Mouse (Mus musculus) heart, embryonic 14.5 days (tissue): Measurements from ENCODE around the gene Wdr91. TPM values are rescaled to one million over a fixed set of nuclear protein-coding genes. Genes with fewer than 3 reads are reported as not detected.

Source experiments
- ATAC-seq: fragments of 200-750 bp; cut with Nextera tagmentation; 2 replicates; pipeline ENCODE4 v1.8.0; 2017; ENCODE audit warnings: low read depth, moderate TSS enrichment; ENCODE audit not compliant: insufficient number of reproducible peaks, insufficient read depth, low FRiP score
- H3K27ac ChIP-seq, 2 experiments: fragments of 200-500 bp in 1 of 2; fragments of 300-500 bp in 1 of 2; sonication (generic) in 1 of 2; replicated peaks in 1 of 2; 2 replicates each; pipeline ENCODE4 v1.5.1; 2012 to 2014; ENCODE audit warnings: low read depth in 2 of 2, low read length in 2 of 2, control low read depth in 1 of 2, mild to moderate bottlenecking in 1 of 2, mixed read lengths in 1 of 2; ENCODE audit not compliant: control insufficient read depth in 1 of 2, insufficient read depth in 1 of 2
- H3K27me3 ChIP-seq: fragments of 300-500 bp; sonication (generic); 2 replicates; pipeline ENCODE4 v1.6.1; 2014; ENCODE audit warnings: mild to moderate bottlenecking, low read length, control low read depth; ENCODE audit not compliant: control insufficient read depth, insufficient read depth
- H3K36me3 ChIP-seq: fragments of 300-500 bp; sonication (generic); 2 replicates; pipeline ENCODE4 v1.6.1; 2014; ENCODE audit warnings: mild to moderate bottlenecking, control low read depth, low read length, mixed read lengths; ENCODE audit not compliant: control insufficient read depth, insufficient read depth
- H3K4me1 ChIP-seq, 2 experiments: fragments of 200-500 bp in 1 of 2; fragments of 300-500 bp in 1 of 2; sonication (generic) in 1 of 2; 2 replicates each; pipeline ENCODE4 v1.6.1; 2012 to 2014; ENCODE audit warnings: low read length in 2 of 2, control low read depth in 1 of 2, mixed read lengths in 1 of 2; ENCODE audit not compliant: control insufficient read depth in 2 of 2, insufficient read depth in 2 of 2
- H3K4me2 ChIP-seq: fragments of 300-500 bp; sonication (generic); 2 replicates; pipeline ENCODE4 v1.6.1; 2014; ENCODE audit warnings: mild to moderate bottlenecking, low read length
- H3K4me3 ChIP-seq, 2 experiments: fragments of 200-500 bp in 1 of 2; fragments of 300-500 bp in 1 of 2; sonication (generic) in 1 of 2; 2 replicates each; pipeline ENCODE4 v1.5.1; 2012 to 2014; ENCODE audit warnings: low read length in 2 of 2, mild to moderate bottlenecking in 2 of 2, control low read depth in 1 of 2, low read depth in 1 of 2, moderate library complexity in 1 of 2; ENCODE audit not compliant: control insufficient read depth in 1 of 2, insufficient read depth in 1 of 2
- H3K9ac ChIP-seq: fragments of 300-500 bp; sonication (generic); 2 replicates; pipeline ENCODE4 v1.6.1; 2014; ENCODE audit warnings: mild to moderate bottlenecking, low read length
- H3K9me3 ChIP-seq: fragments of 300-500 bp; sonication (generic); 2 replicates; pipeline ENCODE4 v1.6.1; 2016; ENCODE audit warnings: low read length, control low read depth; ENCODE audit not compliant: control insufficient read depth
- WGBS: fragments of 180-500 bp; shearing (Covaris S2); extraction: QIAGEN DNeasy Blood & Tissue Kit; methylation state at CpG from one replicate; pipeline ENCODE4 v1.1.7; 2014; 5-methylcytosine and 5-hydroxymethylcytosine counted together
- polyA plus RNA-seq: library from polyadenylated mRNA; unstranded; fragments of >200 nt; fragmentation: Nextera tagmentation; extraction: Ambion mirVana; gene quantifications from 2 replicates; pipeline ENCODE4 v1.2.1, GENCODE M21; 2014

Wdr91 gene
- polyA plus RNA-seq, 1 experiment from 2014 or later, result 9.7 TPM

GRCm38 (mm10) chr6:34871929-34872328 lies 38.7 kb downstream of the Wdr91 start:
- H3K9ac ChIP-seq, result no peak overlapping the region
- no peak for ATAC-seq
- no peak overlapping the region for H3K4me2 ChIP-seq
- H3K9me3 ChIP-seq, result no peaks in the 10 kb centered on the region
- H3K36me3 ChIP-seq, result 0 out of 2 replicates have a peak, but pooled peaks cover 4% of the 10 kb centered on the region
- no peak overlapping the region for H3K4me3 ChIP-seq
- no peaks in the 10 kb centered on the region for H3K27me3 ChIP-seq
- H3K27ac ChIP-seq, result no peak overlapping the region
- WGBS, result 89% methylated on average over 7 of the region's 7 CpGs
- H3K4me1 ChIP-seq, result peaks cover 35 to 50% of the 10 kb centered on the region in 2 experiments

- no peak overlapping the region for H3K9ac ChIP-seq
- no peak overlapping the region for H3K4me2 ChIP-seq
- peaks cover 29 to 40% of the 10 kb centered on the region in 2 experiments for H3K4me1 ChIP-seq
- H3K27ac ChIP-seq, result no peak overlapping the region
- 67% methylated on average over 5 of the region's 5 CpGs for WGBS
- no peaks in the 10 kb centered on the region for H3K9me3 ChIP-seq
- H3K4me3 ChIP-seq, result no peak overlapping the region
- H3K36me3 ChIP-seq, result 0 out of 2 replicates have a peak, but pooled peaks cover 4% of the 10 kb centered on the region
- ATAC-seq, result no peak
- no peaks in the 10 kb centered on the region for H3K27me3 ChIP-seq
These were observed 40.0 kb downstream of the Wdr91 start for GRCm38 (mm10) chr6:34870724-34871123.

- no peak for ATAC-seq
- peaks cover 31 to 41% of the 10 kb centered on the region in 2 experiments for H3K4me1 ChIP-seq
These were observed 40.5 kb downstream of the Wdr91 start for GRCm38 (mm10) chr6:34870136-34870535.

GRCm38 (mm10) chr6:34869225-34869915 lies 41.3 kb downstream of the Wdr91 start:
- Histone ChIP-seq H3K4me3 (no peak overlapping the region), H3K27ac (peak overlapping the region; percentile 3 to 58; a peak in 3 of 4 replicates), H3K4me1 (peaks cover 25 to 33% of the 10 kb centered on the region in 2 experiments), H3K4me2 (0 out of 2 replicates have a peak overlapping the region, but pooled peaks have one; percentile 9), H3K27me3 (no peaks in the 10 kb centered on the region), H3K9me3 (no peaks in the 10 kb centered on the region), H3K9ac (no peak overlapping the region), H3K36me3 (0 out of 2 replicates have a peak, but pooled peaks cover 4% of the 10 kb centered on the region)
- ATAC-seq, result no peak
- 33% methylated on average over 13 of the region's 13 CpGs for WGBS

More at GRCm38 (mm10) chr6:34870136-34870535, 40.5 kb downstream of the Wdr91 start:
- WGBS, result 75% methylated on average over 5 of the region's 5 CpGs
- no peaks in the 10 kb centered on the region for H3K9me3 ChIP-seq
- H3K27me3 ChIP-seq, result no peaks in the 10 kb centered on the region
- no peak overlapping the region for H3K9ac ChIP-seq
- no peak overlapping the region for H3K4me2 ChIP-seq
- H3K36me3 ChIP-seq, result 0 out of 2 replicates have a peak, but pooled peaks cover 4% of the 10 kb centered on the region
- peak overlapping the region; percentile 3 to 58; a peak in 3 of 4 replicates for H3K27ac ChIP-seq
- no peak overlapping the region for H3K4me3 ChIP-seq

GRCm38 (mm10) chr6:34868507-34869217 lies 42.0 kb downstream of the Wdr91 start:
- Histone ChIP-seq H3K27ac (peak overlapping the region in 1 of 2 experiments; percentile 29; a peak in 1 of 4 replicates), H3K9me3 (no peaks in the 10 kb centered on the region), H3K9ac (no peak overlapping the region), H3K4me1 (peaks cover 23 to 27% of the 10 kb centered on the region in 2 experiments), H3K4me2 (no peak overlapping the region), H3K36me3 (0 out of 2 replicates have a peak, but pooled peaks cover 1% of the 10 kb centered on the region), H3K27me3 (no peaks in the 10 kb centered on the region), H3K4me3 (no peak overlapping the region)
- 70% methylated on average over 20 of the region's 20 CpGs for WGBS
- no peak for ATAC-seq

GRCm38 (mm10) chr6:34867995-34868350 lies 42.7 kb downstream of the Wdr91 start:
- Histone ChIP-seq H3K4me3 (no peak overlapping the region), H3K27me3 (no peaks in the 10 kb centered on the region), H3K9me3 (no peaks in the 10 kb centered on the region), H3K4me2 (no peak overlapping the region), H3K9ac (no peak overlapping the region), H3K27ac (no peak overlapping the region), H3K4me1 (peaks cover 27 to 33% of the 10 kb centered on the region in 2 experiments), H3K36me3 (no peaks in the 10 kb centered on the region)
- ATAC-seq, result no peak
- 76% methylated on average over 10 of the region's 10 CpGs for WGBS

- WGBS, result 75% methylated on average over 16 of the region's 16 CpGs
- Histone ChIP-seq H3K4me2 (no peak overlapping the region), H3K27me3 (no peaks in the 10 kb centered on the region), H3K9me3 (no peaks in the 10 kb centered on the region), H3K9ac (no peak overlapping the region), H3K4me1 (peaks cover 31 to 35% of the 10 kb centered on the region in 2 experiments), H3K36me3 (no peaks in the 10 kb centered on the region), H3K27ac (no peak overlapping the region; a peak in 1 of 4 replicates), H3K4me3 (no peak overlapping the region)
- ATAC-seq, result no peak
These were observed 43.2 kb downstream of the Wdr91 start for GRCm38 (mm10) chr6:34867301-34867994.
